Mouse (Mus musculus): ENCODE data around the gene Speg. TPM values are rescaled to one million over a fixed set of nuclear protein-coding genes. Genes with fewer than 3 reads are reported as not detected.

Gene Speg
- total RNA-seq, 1 experiment, result 31.2 TPM

DNA sequence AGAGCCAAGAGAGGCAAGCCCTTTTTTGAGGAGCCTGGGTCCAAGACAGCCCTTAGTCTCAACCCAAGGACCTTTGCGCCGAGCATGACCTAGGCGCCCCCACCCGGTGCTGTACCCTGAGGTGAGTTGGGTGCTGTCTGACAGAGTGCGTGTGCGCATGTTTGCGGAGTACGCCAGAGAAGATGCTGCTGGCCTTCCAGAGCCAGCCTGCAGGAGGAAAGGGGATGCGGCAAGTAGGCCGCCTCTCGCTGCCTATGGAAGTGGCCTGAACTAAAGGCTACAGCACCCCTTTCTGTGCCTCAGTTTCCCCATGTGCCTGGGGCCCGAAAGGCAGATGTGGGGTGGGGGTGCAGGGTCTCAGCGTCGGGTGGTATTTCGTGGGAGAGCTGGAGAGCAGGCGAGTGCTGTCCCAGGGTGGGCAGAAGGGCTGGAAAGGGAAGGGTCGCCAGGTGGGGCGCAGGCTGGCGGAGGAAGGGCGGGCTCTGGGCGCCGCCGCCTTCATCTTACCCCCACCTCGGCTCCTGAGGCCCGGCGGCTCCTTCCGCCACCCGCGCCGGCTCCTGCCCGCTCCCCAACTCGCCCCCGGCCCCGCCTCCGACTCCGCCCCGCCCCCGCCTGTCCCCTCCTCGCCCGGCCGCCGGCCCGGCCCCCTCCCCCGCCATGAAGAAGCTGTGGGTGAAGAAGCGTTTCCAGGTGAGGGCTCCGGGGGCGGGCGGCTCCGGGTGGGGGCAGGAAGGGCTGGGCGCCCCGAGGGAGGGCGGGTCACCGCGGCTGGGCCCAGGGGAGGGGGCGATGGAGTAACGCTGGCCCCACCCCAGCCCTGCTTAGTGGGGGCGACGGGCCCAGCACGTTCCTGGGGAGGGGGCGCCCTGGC, 6.6 kb downstream of the Speg start:
- TF ChIP-seq ZNF384 (IDR thresholded peaks at IDR 0.05; ENCODE audit: low read depth, low read length) (no peak), MAFK (IDR thresholded peaks at IDR 0.05; ENCODE audit: insufficient read depth, low read depth, low read length) (no peak), HCFC1 (IDR thresholded peaks at IDR 0.05; ENCODE audit: borderline replicate concordance, insufficient read depth, low read length) (no peak), CHD2 (IDR thresholded peaks at IDR 0.05; ENCODE audit: low read depth, low read length) (no peak), ZC3H11A (IDR thresholded peaks at IDR 0.05; ENCODE audit: borderline replicate concordance, low read depth, low read length) (no peak)
- H3K4me3 ChIP-seq (ENCODE audit: insufficient read depth in 1 of 2, low read depth in 1 of 2, low read length in 2 of 2, poor library complexity in 1 of 2, severe bottlenecking in 1 of 2), result peak overlapping the region; percentile 69 to 85
- no peaks in the 10 kb centered on the region for H3K9me3 ChIP-seq (ENCODE audit: control insufficient read depth, insufficient read depth, low read depth, low read length)
- H3K9ac ChIP-seq (ENCODE audit: insufficient read depth, low read depth, low read length, poor library complexity, severe bottlenecking), result peak overlapping the region; percentile 63
- in situ Hi-C loops (cut with MboI; ENCODE audit: low sequenced_read_pairs in 2 of 2, unreplicated experiment in 2 of 2), result no loop called here
- peaks cover 2% of the 10 kb centered on the region; the same call in 1 of the 2 replicates for H3K36me3 ChIP-seq (ENCODE audit: control insufficient read depth, insufficient read depth, low read length, poor library complexity, severe bottlenecking)
- no peak for DNase-seq (ENCODE audit: low read depth, low spot score)
- H3K4me1 ChIP-seq (ENCODE audit: control insufficient read depth in 2 of 2, insufficient read depth in 2 of 2, low read length in 2 of 2, poor library complexity in 1 of 2), result peaks cover 4 to 9% of the 10 kb centered on the region in 2 experiments
- H3K27ac ChIP-seq (ENCODE audit: insufficient read depth, low read depth, low read length, poor library complexity, severe bottlenecking), result no peak overlapping the region; the same call in 1 of the 2 replicates

DNA sequence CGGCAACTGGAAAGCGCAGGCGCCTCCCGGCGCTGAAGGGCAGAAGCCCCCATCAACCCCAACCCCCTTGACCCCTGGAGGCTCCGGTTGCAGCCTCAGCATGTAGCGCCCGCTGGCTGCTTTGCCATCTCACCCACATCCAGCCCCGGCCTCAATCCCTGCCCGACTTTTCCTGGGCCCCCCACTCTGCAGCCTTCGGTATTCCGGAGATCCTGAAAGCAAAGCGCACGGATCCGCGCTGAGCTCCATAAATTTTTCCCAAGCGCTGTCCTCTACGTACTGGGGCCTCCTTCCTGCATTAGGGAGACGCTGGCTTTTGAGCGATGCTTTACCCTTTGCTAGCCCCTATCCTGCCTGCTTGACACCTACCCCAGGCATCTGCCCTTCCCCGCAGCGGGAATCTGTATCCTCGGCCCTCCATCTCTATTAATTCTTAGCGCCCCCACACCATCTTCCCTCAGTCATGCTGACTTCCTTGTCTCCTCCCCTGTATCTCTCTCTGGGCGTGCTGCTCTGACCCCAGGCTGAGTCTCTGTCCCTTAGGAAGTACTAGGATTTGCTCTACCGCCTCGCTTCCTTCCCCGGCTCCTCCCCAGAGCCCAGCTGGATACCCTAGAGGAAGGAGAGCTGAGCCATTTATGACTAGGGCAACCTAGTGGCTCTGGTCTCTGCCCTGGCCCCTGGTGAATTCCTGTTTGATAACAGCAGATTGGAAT, 7.4 kb downstream of the Speg start:
- H3K27ac ChIP-seq (ENCODE audit: insufficient read depth, low read depth, low read length, poor library complexity, severe bottlenecking), result no peak overlapping the region; the same call in 1 of the 2 replicates
- in situ Hi-C loops (cut with MboI; ENCODE audit: low sequenced_read_pairs in 2 of 2, unreplicated experiment in 2 of 2), result no loop called here
- H3K4me3 ChIP-seq (ENCODE audit: insufficient read depth in 1 of 2, low read depth in 1 of 2, low read length in 2 of 2, poor library complexity in 1 of 2, severe bottlenecking in 1 of 2), result peak overlapping the region; percentile 69 to 85
- peaks cover 2% of the 10 kb centered on the region; the same call in 1 of the 2 replicates for H3K36me3 ChIP-seq (ENCODE audit: control insufficient read depth, insufficient read depth, low read length, poor library complexity, severe bottlenecking)
- no peak for TF ChIP-seq MAFK (IDR thresholded peaks at IDR 0.05; ENCODE audit: insufficient read depth, low read depth, low read length)
- no peak for TF ChIP-seq ZNF384 (IDR thresholded peaks at IDR 0.05; ENCODE audit: low read depth, low read length)
- no peak for TF ChIP-seq ZC3H11A (IDR thresholded peaks at IDR 0.05; ENCODE audit: borderline replicate concordance, low read depth, low read length)
- TF ChIP-seq HCFC1 (IDR thresholded peaks at IDR 0.05; ENCODE audit: borderline replicate concordance, insufficient read depth, low read length), result no peak
- no peak for TF ChIP-seq CHD2 (IDR thresholded peaks at IDR 0.05; ENCODE audit: low read depth, low read length)
- H3K9me3 ChIP-seq (ENCODE audit: control insufficient read depth, insufficient read depth, low read depth, low read length), result no peaks in the 10 kb centered on the region
- peak overlapping the region; percentile 63 for H3K9ac ChIP-seq (ENCODE audit: insufficient read depth, low read depth, low read length, poor library complexity, severe bottlenecking)
- peaks cover 4 to 13% of the 10 kb centered on the region in 2 experiments for H3K4me1 ChIP-seq (ENCODE audit: control insufficient read depth in 2 of 2, insufficient read depth in 2 of 2, low read length in 2 of 2, poor library complexity in 1 of 2)
- DNase-seq (ENCODE audit: low read depth, low spot score), result no peak

DNA sequence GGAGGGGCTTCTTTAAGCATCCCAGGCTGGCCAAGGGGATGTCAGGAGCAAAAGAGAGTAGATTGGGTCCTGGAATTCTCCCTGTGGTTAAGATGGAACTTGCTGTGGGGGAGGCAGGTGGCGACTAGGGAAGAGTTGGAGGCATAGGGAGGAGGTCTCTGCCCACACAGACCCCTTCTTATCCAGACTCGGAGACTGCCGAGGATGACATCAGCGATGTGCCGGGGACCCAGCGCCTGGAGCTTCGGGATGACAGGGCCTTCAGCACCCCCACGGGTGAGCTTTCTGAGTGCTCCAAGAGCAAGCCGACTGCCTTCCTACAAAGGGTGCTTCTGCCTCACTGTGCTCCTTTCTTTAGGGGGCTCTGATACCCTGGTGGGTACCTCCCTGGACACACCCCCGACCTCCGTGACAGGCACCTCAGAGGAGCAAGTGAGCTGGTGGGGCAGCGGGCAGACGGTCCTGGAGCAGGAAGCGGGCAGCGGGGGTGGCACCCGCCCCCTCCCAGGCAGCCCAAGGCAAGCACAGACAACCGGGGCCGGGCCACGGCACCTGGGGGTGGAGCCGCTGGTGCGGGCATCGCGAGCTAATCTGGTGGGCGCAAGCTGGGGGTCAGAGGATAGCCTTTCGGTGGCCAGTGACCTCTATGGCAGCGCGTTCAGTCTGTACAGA, 9.5 kb downstream of the Speg start:
- DNase-seq (ENCODE audit: low read depth, low spot score), result no peak
- H3K9ac ChIP-seq (ENCODE audit: insufficient read depth, low read depth, low read length, poor library complexity, severe bottlenecking), result no peak overlapping the region
- TF ChIP-seq ZC3H11A (IDR thresholded peaks at IDR 0.05; ENCODE audit: borderline replicate concordance, low read depth, low read length), result no peak
- TF ChIP-seq ZNF384 (IDR thresholded peaks at IDR 0.05; ENCODE audit: low read depth, low read length), result no peak
- TF ChIP-seq MAFK (IDR thresholded peaks at IDR 0.05; ENCODE audit: insufficient read depth, low read depth, low read length), result no peak
- TF ChIP-seq HCFC1 (IDR thresholded peaks at IDR 0.05; ENCODE audit: borderline replicate concordance, insufficient read depth, low read length), result no peak
- TF ChIP-seq CHD2 (IDR thresholded peaks at IDR 0.05; ENCODE audit: low read depth, low read length), result no peak
- no peaks in the 10 kb centered on the region for H3K9me3 ChIP-seq (ENCODE audit: control insufficient read depth, insufficient read depth, low read depth, low read length)
- in situ Hi-C loops (cut with MboI; ENCODE audit: low sequenced_read_pairs in 2 of 2, unreplicated experiment in 2 of 2), result no loop called here
- no peak overlapping the region for H3K4me3 ChIP-seq (ENCODE audit: insufficient read depth in 1 of 2, low read depth in 1 of 2, low read length in 2 of 2, poor library complexity in 1 of 2, severe bottlenecking in 1 of 2)
- no peak overlapping the region for H3K27ac ChIP-seq (ENCODE audit: insufficient read depth, low read depth, low read length, poor library complexity, severe bottlenecking)
- peaks cover 2% of the 10 kb centered on the region; the same call in 1 of the 2 replicates for H3K36me3 ChIP-seq (ENCODE audit: control insufficient read depth, insufficient read depth, low read length, poor library complexity, severe bottlenecking)
- H3K4me1 ChIP-seq (ENCODE audit: control insufficient read depth in 2 of 2, insufficient read depth in 2 of 2, low read length in 2 of 2, poor library complexity in 1 of 2), result peaks cover 4 to 17% of the 10 kb centered on the region in 2 experiments

DNA sequence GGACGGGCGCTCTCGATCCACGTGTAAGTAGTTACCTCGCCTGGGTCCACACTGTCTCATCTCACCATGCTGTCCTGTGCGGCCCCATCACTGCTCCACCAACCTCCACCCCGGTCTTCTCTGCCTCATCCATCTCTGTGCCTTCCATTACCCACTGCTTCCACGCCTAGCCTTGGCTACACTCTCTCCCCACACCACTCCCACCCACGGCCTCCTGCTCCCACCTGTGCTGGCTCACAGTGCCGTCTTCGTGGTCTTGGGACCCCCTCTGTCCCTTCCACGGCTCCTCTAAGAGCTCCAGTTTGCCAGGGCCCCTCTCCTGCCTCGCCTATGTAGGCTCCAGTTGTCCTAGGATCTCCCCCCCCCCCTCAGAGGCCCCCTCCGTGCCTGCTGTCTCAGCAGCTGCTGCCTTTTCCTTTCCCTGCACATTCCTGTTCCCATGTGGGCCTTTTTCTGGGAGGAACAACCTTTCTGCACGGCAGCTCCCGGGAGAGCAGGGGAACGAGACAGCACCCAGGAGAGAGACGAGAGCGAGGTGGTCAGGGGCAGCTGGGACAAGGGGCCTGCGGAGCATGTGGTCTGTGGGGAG, 10.1 kb downstream of the Speg start:
- Histone ChIP-seq H3K4me1 (ENCODE audit: control insufficient read depth in 2 of 2, insufficient read depth in 2 of 2, low read length in 2 of 2, poor library complexity in 1 of 2) (peaks cover 4 to 17% of the 10 kb centered on the region in 2 experiments), H3K36me3 (ENCODE audit: control insufficient read depth, insufficient read depth, low read length, poor library complexity, severe bottlenecking) (peaks cover 2% of the 10 kb centered on the region; the same call in 1 of the 2 replicates)

More for the DNA sequence above, 10.1 kb downstream of the Speg start:
- in situ Hi-C loops (cut with MboI; ENCODE audit: low sequenced_read_pairs in 2 of 2, unreplicated experiment in 2 of 2), result no loop called here
- Histone ChIP-seq H3K27ac (ENCODE audit: insufficient read depth, low read depth, low read length, poor library complexity, severe bottlenecking) (no peak overlapping the region), H3K9ac (ENCODE audit: insufficient read depth, low read depth, low read length, poor library complexity, severe bottlenecking) (no peak overlapping the region), H3K4me3 (ENCODE audit: insufficient read depth in 1 of 2, low read depth in 1 of 2, low read length in 2 of 2, poor library complexity in 1 of 2, severe bottlenecking in 1 of 2) (no peak overlapping the region), H3K9me3 (ENCODE audit: control insufficient read depth, insufficient read depth, low read depth, low read length) (no peaks in the 10 kb centered on the region)
- TF ChIP-seq MAFK (IDR thresholded peaks at IDR 0.05; ENCODE audit: insufficient read depth, low read depth, low read length), result no peak
- no peak for TF ChIP-seq HCFC1 (IDR thresholded peaks at IDR 0.05; ENCODE audit: borderline replicate concordance, insufficient read depth, low read length)
- no peak for TF ChIP-seq ZC3H11A (IDR thresholded peaks at IDR 0.05; ENCODE audit: borderline replicate concordance, low read depth, low read length)
- no peak for TF ChIP-seq CHD2 (IDR thresholded peaks at IDR 0.05; ENCODE audit: low read depth, low read length)
- no peak for TF ChIP-seq ZNF384 (IDR thresholded peaks at IDR 0.05; ENCODE audit: low read depth, low read length)
- no peak for DNase-seq (ENCODE audit: low read depth, low spot score)

Measured in ES-E14 (cell line).